Mouse (Mus musculus): ENCODE measurements around the gene Arpc1b. TPM values are rescaled to one million over a fixed set of nuclear protein-coding genes. Genes with fewer than 3 reads are reported as not detected.
"Not testable (repeated sequence)": the region's sequence is repeated elsewhere in the genome, so short reads cannot be mapped to it uniquely, and the experiment has no call there.

Arpc1b gene
- total RNA-seq (2022): 10 to 100 TPM; 17.4 to 47.4 (median 23.9) TPM

DNA sequence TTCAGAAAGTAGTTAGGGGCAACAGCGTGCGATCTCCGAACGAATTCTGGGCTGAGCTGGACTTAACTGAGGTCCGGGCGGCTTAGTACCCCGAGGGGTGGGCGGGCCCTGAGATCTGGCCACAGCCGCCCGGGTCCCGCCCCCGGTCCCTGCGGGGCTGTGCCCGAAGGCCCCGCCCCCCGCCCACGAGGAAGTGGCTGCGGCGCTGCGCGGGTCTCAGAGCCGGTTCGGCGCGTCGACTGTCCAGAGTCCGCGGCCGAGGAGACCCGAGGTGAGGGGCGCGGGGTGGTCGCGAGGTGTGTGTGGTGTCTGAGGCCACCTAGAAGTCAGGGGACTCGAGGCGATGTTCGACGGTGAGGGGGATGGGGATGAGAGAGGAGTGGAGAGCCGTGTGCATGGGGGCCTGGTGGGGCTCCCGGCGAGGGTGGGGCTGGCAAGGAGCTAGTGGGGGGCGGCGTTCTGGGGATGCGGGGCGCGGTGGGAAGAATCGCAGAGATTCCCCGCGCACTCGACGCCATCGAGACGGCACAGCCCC, at the start of gene Arpc1b:
Gene Arpc1b, plus strand, starts transcription at position 145 of the 535 bp plus-strand sequence.
- DNase-seq (ENCODE audit: low spot score in 2 of 2): no peak

DNA sequence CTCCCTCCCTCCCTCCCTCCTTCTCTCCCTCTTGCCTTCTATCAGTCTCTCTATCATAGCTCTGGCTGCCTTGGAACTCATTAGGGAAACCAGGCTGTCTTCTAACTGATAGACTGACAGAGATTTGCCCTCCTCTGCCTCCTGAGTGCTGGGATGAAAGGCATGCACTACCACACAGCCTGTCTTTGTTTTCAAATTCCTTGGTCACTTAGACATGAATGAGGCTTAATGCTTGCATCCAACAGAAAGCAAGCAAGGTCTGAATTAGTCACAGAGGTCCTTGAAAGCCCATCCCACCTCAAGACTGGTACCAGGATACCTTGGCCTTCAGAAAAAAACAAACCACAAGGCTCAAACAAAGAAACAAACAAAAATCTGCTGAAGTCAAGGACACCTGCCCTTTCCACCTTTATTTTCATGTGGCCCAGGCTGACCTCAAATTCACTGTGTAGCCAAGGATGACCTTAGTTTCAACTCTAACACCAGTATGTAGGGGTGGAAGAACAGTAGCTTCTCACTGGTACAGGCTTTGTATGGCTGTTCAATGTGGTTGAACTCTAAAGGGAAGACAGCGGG, 49.2 kb upstream of the Arpc1b start:
- no peak for DNase-seq (ENCODE audit: low spot score in 2 of 2)

DNA sequence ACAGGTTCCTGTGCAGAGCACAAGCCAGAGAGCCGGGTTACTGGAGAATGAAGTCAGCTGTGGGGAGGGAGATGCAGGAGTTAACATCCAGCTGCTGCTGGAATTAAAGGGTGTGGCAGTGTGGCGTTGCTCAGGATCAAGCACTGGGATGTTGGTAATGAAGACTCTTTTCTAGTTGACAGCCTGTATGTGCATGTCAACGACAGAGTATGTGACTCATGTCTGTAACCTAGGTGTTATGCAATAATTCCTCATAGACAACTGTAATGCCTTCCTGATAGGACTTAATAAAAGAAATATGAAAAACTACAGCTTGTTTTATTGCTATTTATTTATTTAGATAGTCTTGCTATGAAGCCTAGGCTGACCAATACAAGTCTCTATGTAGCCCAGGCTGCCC, 45.2 kb upstream of the Arpc1b start:
- DNase-seq (ENCODE audit: low spot score in 2 of 2): no peak

DNA sequence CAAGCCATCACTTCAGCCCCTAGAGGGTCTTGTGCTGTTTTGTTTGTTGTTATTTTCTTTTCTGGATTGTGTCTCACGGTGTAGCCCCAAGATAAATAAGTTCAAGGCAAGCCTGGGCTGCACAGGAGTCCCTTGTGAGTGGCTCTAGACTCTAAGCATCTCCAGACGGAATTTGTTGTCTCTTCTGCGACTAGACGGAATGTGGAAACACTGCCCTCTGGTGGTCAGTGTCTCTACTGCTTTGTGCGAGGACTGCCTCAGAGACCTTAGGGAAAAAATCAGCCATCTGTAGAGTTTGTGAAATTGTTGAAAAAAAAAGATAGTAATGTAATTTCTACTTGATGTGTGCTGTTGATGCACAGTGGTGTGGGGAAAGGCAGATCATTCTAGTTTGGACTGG, 44.3 kb upstream of the Arpc1b start:
- peak in 1 of 2 experiments; percentile 39 for DNase-seq (ENCODE audit: low spot score in 2 of 2)

DNA sequence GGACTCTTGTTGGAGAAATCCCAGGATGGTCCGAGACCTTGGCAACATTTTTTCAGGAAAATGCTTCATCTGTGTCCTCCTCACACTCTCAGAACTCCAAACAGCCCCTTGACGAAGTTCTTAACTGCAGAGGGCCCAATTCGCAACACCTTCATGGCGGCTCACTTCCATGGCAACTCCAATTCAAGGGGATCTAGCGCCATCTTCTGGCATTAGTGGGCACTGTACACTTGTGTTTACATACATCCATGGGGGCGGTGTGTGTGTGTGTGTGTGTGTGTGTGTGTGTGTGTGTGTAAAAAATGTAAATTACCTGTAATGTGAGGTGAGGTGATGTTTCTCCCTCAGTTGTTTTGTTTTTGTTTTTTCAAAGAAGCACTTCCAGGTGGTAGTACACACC, 42.7 kb upstream of the Arpc1b start:
- DNase-seq (ENCODE audit: low spot score in 2 of 2): no peak

DNA sequence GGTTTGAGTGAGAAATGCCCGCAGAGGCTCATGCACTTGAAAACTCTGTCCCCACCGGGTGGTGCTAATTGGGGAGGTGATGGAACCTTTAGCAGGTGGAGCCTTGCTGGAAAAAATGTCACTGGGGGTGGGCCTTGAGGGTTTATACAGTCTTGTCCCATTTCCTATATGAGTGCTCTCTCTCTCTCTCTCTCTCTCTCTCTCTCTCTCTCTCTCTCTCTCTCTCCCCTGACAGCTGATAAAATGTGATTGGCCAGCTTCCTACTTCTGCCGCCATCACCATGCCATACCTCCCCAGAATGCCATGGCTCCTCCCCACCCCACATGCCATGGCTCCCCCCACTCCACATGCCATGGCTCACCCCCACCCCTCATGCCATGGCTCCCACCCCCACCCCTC, 38.9 kb upstream of the Arpc1b start:
- DNase-seq (ENCODE audit: low spot score in 2 of 2): no peak

DNA sequence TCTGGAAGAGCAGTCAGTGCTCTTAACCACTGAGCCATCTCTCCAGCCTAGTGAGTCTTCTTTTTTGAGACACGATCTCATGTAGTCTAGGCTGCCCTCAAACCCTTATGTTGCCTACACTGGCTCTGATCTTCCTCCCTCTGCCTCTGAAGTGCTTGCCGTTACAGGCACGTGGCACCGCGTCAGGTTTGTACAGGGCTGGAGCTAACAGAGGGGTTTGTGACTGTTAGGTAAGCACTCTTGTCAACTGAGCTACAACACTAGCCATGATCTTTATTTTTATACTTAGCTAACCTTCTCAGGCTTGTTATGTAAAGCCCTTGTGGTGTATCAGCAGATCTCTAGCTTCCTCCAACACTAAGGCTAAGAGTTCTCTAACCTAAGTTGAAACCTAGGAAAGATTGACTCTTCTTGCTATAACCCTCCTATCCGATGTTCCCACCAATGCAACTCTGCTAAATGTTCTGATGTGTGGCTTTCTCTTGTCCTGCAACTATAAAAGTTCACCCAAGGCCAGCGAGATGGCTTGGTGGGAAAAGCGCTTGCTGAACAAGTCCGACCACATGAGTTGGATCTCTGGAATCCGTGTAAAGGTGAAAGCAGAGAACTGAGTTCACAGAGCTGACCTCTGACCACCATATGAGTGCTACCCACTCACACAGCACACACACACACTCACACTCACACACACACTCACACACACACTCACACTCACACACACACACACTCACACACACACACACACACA, 32.0 kb upstream of the Arpc1b start:
- no peak for DNase-seq (ENCODE audit: low spot score in 2 of 2)

DNA sequence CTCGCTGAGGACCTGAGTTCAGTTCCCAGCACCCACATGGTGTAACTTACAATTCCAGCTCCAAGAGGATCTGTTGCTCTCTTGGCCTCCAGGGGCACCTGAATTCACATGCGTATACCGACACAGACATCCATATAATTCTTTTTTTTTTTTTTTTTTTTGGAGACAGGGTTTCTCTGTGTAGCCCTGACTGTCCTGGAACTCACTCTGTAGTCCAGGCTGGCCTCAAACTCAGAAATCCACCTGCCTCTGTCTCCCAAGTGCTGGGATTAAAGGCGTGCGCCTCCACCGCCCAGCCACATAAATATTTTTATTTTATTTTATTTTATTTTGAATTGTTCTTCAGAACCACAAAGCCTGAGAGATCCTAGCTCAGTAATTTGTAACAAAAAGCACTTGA, 30.8 kb upstream of the Arpc1b start:
- DNase-seq (ENCODE audit: low spot score in 2 of 2): not testable (repeated sequence)

DNA sequence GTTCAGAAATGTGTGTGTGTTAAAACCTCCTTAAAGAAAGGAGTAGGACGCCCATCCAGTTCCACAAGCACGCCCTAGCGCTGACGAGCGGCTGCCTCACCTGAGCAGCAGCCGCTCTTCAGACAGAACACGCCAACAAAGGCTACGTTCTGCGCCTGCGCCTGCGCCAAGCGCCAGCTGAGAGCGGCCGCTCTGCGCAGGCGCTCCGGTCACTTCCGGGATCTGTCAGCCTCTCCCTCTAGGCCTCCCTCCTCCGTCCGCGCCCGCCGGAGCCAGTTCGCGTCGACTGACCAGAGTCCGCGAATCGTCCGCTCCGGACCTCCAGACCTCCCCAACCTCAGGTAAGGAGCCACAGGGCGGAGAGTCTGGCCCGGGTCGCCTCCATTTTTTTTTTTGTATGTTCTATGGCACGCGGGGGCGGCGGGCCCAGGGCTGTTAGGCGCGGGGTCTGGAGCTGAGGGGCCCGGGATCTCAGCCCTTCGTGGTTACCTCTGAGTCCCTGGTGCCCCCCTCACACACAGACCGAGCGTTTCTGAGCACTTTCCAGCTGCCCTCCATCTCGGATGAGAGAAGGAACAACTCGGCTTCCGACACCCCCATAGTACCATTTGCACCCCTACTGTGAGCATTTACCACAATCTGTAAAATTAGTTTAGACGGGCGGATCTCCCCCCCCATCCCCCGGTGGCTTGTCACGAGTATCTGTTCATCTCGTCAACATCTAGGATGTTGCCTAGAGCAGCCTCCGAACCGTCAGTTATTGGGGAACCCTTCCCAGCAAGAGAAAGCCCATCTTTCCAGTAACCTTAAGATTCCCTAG, 30.2 kb upstream of the Arpc1b start, which contains the start of the genes Arpc1a and Kpna7:
Gene Arpc1a, plus strand, starts transcription at position 199 of the 820 bp plus-strand sequence.
Gene Kpna7, minus strand, starts transcription at position 399 of the 820 bp plus-strand sequence.
- peak; percentile 75 to 86 for DNase-seq (ENCODE audit: low spot score in 2 of 2)

DNA sequence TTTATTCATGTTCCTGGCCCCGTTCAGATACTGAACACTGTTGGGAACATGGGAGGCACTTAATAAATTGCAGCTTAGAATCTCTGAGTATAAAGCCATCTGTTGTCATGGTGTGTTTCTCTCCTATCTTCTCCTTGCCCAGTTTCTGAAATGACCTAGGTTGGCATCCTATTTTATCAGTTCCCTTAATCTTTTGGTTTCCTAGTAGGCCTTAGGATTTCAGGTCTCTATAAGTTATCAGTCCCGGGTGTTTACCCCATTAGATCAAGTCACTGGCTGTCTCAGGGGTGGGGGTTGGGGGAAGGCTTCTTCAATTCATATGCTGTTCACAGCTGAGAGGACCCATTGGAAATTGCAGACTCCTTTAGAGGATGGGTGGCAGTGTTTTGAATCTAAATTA, 29.2 kb upstream of the Arpc1b start:
- no peak for DNase-seq (ENCODE audit: low spot score in 2 of 2)

DNA sequence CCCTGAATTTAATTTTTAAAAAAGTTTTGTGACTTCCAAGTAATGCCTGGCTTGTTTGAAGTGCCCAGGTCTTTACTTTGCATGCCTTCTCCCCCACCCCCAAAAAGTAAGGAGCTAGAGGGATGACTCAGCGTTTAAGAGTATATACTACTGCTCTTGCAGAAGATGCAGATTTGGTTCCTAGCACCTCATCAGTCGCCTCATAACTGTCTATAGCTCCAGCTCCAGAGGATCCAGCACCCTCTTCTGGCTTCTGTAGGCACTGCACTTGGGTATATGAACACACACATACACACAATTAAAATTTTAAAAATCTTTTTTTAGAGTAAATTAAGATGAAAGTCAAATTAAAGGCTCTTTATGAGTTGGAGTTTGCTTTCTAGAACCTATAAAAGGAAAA, 25.8 kb upstream of the Arpc1b start:
- DNase-seq (ENCODE audit: low spot score in 2 of 2): no peak

DNA sequence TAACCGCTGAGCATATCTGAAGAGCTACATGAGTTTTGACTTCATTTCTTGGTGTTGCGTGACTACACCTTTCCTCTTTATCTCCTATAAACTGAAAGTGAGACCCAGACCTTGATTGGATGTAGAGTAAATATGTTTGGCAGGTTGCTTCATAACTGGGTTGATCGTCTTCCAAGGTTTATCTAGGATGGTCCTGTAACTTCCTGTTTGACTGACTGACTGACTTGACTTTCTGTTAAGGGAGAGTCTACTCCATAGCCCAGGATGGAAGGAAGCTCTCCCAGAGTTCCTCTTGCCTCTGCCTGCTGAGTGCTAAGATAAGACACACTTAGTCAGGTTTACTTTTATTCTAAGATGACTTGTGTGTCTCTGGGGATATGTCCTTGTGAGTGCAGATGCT, 24.1 kb upstream of the Arpc1b start:
- no peak for DNase-seq (ENCODE audit: low spot score in 2 of 2)

DNA sequence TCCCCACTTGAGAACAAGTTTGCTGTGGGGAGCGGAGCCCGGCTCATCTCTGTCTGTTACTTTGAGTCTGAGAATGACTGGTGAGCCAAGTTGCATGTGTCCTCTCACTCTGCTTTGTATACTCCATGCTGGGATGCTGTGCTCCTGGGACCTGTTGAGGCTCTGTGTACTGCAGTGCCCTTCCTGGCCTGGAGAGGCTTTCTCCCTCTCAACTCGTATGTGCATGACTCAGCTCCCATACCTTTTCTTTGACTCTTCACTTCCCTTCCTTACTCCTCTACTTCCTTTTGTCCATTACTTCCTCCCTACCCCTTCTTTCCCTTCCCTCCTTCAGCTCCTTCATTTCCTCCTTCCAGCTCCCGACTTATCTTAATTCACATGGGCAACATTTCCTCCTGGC, 17.8 kb upstream of the Arpc1b start:
- DNase-seq (ENCODE audit: low spot score in 2 of 2): no peak

DNA sequence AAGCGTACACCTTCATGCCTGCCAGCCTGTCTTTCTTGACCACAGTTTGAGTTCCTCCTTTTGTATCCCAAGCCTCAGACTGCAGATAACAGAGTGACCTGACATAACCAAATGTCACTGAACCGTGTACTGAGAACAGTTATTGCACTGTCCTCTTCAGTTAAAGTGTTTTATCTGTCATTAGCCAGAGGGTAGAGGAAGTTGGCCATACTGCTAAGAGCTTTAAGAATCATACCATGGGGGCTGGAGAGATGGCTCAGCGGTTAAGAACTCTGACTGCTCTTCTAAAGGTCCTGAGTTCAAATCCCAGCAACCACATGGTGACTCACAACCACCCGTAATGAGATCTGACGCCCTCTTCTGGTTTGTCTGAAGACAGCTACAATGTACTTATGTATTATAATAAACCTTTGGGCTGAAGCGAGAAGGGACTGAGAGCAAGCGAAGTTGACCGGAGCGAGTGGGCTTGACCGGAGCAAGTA, 15.6 kb upstream of the Arpc1b start:
- DNase-seq (ENCODE audit: low spot score in 2 of 2): no peak

DNA sequence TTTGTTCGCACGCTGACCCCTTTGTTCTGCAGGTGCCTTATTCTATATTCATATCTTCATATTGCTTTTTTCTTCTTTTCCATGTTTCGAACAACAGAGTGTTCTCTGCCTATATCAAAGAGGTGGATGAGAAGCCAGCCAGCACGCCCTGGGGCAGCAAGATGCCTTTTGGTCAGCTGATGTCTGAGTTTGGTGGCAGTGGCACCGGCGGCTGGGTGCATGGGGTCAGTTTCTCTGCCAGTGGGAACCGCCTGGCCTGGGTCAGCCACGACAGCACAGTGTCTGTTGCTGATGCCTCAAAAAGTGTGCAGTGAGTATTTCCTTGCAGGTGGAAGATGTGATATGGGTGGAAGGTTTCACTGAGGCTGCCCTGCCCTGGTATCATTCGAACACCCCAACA, 13.1 kb upstream of the Arpc1b start:
- DNase-seq (ENCODE audit: low spot score in 2 of 2): no peak

DNA sequence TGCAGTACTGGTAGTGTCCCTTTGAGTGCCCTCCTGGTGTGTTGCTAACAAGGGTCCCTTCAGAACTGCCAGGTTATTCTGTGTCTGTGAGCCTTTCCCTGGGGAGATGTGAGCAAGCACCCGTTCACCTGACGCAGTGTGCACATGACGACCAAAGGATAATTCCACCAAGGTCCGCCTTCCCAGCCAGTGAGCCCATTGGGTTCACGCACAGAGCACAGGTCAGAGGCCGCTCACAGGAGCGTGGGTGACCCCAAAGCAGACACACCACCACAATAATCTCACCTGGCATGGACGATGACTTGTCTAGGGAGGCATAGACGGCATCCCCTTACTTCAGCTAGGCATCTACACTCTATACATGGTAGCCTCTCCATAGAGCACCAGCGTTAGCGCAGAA, 12.6 kb upstream of the Arpc1b start:
- not testable (repeated sequence) for DNase-seq (ENCODE audit: low spot score in 2 of 2)

DNA sequence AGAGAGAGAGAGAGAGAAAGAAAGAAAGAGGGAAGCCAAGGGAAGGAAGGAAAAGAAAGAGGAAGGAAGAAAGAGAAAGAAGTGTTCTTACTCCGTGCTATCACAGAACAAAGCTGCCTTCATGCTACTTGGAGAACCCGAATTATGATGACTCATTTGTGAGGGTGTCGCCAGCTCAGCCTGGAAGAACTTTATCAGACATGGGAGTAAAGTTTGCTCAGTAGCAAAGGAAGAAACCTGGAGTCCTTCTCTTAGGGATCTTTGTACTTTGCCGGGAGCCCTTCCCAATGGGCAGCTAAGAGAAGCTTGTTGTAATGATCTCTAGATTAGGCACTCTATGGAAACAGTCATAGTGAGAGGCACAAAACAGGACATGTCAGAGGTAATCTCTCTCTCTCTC, 11.3 kb upstream of the Arpc1b start:
- DNase-seq (ENCODE audit: low spot score in 2 of 2): no peak

DNA sequence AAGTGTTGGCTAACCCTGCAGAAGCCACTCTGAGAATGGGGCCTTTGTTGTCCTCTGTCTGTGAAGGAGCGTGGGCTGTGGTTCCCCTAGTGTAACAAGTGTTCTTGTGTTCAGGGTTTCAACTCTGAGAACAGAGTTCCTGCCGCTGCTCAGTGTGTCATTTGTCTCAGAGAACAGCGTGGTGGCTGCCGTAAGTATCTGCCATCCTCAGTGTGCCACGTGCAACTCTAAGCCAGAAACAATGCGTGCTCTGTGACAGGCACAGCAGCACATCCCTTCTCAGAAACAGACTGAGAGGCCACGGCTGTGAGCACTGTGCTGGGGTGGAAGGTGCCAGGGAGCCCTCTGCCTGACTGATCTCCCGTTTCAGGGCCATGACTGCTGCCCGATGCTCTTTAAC, 9.7 kb upstream of the Arpc1b start:
- no peak for DNase-seq (ENCODE audit: low spot score in 2 of 2)

DNA sequence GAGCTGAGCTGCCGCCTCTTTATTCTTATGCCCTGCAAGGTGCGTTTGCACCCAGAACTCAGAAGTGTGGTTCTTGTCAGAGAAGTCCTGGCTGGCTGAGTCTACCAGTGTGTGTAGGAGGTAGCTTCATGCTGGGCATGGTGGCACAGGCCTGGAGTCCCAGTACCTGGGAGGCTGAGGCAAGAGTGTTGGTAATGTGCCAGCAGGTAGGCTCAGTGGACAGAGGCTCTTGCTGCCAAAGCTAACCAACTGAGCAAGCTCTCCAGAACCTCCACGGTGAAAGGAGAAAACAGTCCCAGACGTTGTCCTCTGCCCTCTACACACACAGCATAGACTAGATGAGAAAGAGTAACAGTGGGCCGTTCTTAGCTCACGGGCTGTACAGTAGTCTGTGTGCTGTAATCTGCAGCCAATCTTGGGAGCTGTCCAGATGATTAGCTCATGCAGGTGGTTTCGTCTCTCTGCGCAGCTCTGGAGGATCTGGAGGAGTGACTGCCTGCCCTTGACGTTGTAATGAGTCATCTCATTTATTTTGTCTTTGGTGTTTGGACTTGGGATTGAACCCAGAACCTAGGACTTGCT, 8.2 kb upstream of the Arpc1b start:
- no peak for DNase-seq (ENCODE audit: low spot score in 2 of 2)

DNA sequence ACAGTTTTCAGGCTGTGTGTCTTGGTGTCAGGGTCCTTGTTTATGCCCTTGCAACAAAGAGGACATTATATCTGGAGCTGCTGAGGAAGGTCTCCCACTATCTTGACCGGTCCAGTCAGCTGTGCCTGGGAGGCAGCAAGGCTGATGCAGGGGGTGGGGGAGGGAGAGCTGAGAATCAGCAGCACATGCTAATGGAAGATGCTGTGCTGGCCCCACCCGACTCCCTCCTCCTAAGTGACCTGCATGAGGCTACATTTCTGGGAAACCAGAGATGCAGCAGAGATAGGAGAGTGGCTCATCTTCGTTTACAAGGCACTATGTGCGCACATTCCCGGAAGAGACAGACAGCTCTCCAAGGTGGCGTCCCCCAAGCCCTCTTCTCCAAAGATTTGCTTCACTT, 3.6 kb upstream of the Arpc1b start:
- no peak for DNase-seq (ENCODE audit: low spot score in 2 of 2)

DNA sequence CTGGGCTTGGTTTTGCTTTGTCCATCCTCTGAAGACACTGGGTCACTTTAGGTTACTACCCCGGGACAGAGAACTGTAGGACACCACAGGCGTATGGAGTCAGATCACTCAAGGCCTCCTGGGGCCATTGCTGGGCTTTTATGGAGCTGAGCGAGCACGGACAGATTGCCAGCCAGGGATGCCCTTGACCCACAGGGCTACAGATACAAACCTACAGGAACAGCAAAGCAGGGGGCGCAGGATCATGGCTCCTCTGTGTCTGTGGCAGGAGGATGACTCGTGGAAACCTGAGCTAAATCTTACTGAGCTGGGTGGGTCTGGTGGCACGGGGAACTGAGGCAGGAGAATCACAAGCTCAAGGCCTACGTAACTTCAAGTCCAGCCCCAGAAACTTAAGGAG, 1.4 kb upstream of the Arpc1b start:
- no peak for DNase-seq (ENCODE audit: low spot score in 2 of 2)

DNA sequence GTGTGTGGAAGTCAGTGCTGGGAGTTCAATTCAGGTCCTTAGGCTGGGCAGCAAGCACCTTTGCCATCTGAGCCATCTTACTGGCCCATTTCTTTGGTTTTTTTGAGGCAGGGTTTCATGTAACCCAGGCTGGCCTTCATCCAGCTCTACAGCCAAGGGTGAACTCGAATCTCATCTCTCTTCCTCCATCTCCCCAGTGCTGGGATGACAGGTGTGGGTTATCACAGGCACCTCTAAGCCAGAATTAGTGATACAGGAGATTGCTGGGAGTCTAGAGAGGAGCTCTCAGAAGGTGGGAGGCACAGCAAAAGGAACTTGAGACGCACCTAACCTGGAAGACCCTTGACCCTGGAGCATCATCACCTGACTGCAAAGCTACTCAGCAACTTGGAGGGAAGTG, 599 bp upstream of the Arpc1b start:
- no peak for DNase-seq (ENCODE audit: low spot score in 2 of 2)
